Mouse (Mus musculus) frontal cortex, postnatal 25 days (tissue): ENCODE measurements around the gene Zdhhc5.

Experiments used
- DNase-seq, 2 experiments: peaks; one replicate each; pipeline ENCODE4 v3.0.0; 2022; ENCODE audit warnings: low spot score in 2 of 2

Zdhhc5 gene

DNA sequence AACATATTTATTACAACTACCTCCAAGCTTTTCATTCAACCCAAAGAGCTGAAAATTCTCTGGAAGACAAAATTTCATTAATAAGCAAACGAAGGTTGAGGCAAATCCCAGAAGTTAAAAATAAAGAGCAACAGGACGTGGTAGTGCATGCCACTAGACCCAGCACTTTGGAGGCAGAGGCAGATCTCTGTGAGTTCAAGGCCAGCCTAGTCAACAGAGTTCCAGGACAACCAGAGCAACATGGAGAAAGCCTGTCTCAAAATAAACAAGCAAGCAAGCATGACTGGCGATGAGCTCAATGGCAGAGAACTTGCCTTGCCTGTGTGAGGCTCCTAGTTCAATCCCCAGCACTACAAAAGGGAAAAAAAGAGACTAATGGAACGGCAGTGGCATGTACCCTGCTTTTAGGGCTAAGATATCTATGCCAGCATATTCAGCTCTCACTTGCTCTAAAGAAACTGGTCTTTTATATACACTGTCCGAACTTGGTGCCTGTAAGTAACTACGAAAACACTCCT is 67.9 kb downstream of the Zdhhc5 start:
- no peak for DNase-seq

DNA sequence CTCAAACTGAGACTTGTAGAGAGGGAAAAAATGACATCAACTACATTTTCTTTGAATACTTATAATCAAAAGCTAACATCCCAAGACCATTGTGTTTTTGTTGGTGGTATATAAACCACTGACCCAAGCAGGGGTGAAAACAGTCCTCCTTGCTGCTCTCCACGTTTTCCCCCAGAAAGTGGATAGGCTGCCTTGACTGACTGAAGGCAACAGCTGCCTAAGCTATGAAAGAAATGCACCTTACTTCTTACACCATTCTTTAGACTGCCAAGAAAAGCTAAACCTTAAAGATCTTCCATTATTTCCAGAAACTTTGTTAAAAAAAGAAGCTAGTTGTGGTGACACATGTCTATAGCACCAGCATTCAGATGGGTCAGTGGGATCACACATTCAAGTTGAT is 68.8 kb downstream of the Zdhhc5 start:
- no peak for DNase-seq

DNA sequence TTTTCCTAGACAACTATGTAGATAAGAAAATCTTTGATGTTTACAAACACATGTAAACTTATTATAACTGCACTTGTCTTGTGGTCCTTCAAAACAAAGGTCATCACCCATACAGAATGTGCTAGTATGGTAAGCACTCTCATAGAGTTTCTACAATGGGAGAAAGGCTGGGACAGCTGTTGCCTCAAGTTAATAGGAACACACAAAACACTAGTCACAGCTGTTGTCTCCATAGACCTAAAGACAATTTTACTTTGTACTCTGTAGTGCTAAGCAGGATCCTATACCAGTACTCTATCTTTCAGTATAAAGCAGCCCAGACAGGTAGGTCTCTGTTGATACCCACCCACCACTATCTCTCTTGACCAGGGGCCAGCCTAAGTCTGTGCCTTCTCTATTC is 74.1 kb downstream of the Zdhhc5 start:
- no peak for DNase-seq

DNA sequence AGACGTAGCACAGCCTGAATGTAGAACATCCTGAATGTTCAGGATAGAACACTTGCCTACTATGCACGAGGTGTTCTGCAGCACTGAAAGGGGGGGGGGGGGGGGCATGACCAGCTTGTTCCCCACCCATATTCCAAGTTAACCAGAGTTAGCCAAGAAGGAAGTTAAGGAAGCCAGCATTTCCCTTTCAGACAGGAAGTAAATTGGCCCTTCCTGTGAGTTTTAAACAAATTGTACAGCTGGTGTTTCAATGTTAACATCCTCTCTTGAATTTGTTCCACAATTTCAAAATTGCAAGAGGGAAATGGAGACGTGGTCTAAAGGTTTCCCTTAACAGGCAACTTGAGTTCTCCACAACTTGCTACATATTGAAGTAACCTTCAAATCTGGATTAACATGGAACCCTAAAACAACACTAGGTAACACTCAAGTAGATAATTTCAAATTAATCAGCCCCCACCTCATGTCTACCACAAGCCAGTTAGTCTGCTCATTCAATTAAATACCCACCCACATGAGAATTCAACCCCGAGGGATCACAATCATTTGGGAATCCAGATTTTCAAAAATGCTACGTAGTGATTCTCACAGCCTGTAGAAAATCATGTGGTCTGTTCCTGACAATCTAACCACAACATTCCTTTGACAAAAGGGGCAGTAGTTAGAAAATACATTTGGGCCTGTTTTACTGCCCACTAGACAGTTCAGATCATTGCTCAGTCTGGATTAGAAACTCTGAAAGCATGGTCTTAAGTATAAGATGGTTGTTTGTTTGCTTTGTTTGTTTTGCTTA is 76.4 kb downstream of the Zdhhc5 start:
- DNase-seq, result no peak
